Mouse (Mus musculus): ENCODE measurements around the gene Rpl41.

GRCm38 (mm10) chr10:128524732-128525662 lies 24.1 kb downstream of the Rpl41 start:
- no peak for TF ChIP-seq CTCF (conservative IDR thresholded peaks at IDR 0.05; ENCODE audit: insufficient read depth, insufficient read length, low read depth, low read length)
- TF ChIP-seq POLR2A (IDR thresholded peaks at IDR 0.05; ENCODE audit: low read depth, low read length) = no peak

Data from kidney, adult 2 months (tissue).